Mouse (Mus musculus) E14TG2a.4 (cell line): Measurements from ENCODE around the gene Rab11fip4.

Experiments used
- CTCF ChIP-seq: conservative IDR thresholded peaks from 2 replicates; pipeline ENCODE4 v1.5.1; 2014; ENCODE audit warnings: low read length
- NANOG ChIP-seq: IDR thresholded peaks from 2 replicates; pipeline ENCODE4 v1.6.1; 2014; ENCODE audit warnings: borderline replicate concordance, low read length, mixed read lengths
- POU5F1 ChIP-seq: IDR thresholded peaks from 2 replicates; pipeline ENCODE4 v1.6.1; 2014; ENCODE audit warnings: low read length, borderline replicate concordance

GRCm38 (mm10) chr11:79669210-79669609 is 78.2 kb downstream of the Rab11fip4 start:
- TF ChIP-seq CTCF, result no peak
- TF ChIP-seq NANOG, result no peak
- TF ChIP-seq POU5F1, result no peak
